Mouse (Mus musculus) erythroblast, embryonic 14.5 days (primary cell): ENCODE measurements around the gene Megf9.

Experiments used
- GATA1 ChIP-seq: IDR thresholded peaks from 2 replicates; pipeline ENCODE4 v1.6.1; 2012; ENCODE audit warnings: low read length, inconsistent platforms, mixed read lengths
- TAL1 ChIP-seq: IDR thresholded peaks from 3 replicates; pipeline ENCODE4 v1.6.1; 2012; ENCODE audit warnings: low read length, inconsistent platforms, mixed read lengths

- TF ChIP-seq GATA1 (no peak), TAL1 (no peak)
Observed at GRCm38 (mm10) chr4:70409456-70409855, 125.3 kb downstream of the Megf9 start.
